Mouse (Mus musculus) stomach, postnatal 0 days (tissue): ENCODE data around the gene Srsf3. TPM values are rescaled to one million over a fixed set of nuclear protein-coding genes. Genes with fewer than 3 reads are reported as not detected.

Source experiments
- ATAC-seq: fragments of 200-750 bp; cut with Nextera tagmentation; 2 replicates; pipeline ENCODE4 v1.8.0; 2017; ENCODE audit not compliant: low FRiP score, low TSS enrichment
- DNase-seq: peaks from one replicate; pipeline ENCODE4 v3.0.0-alpha.2; 2016; ENCODE audit warnings: low spot score
- H3K27ac ChIP-seq: fragments of 300-500 bp; sonication (generic); replicated peaks from 2 replicates; pipeline ENCODE4 v1.5.1; 2014; ENCODE audit warnings: mild to moderate bottlenecking, control low read depth
- H3K27me3 ChIP-seq: fragments of 300-500 bp; sonication (generic); 2 replicates; pipeline ENCODE4 v1.6.1; 2014; ENCODE audit warnings: low read length; ENCODE audit not compliant: control insufficient read depth, insufficient read depth
- H3K36me3 ChIP-seq: fragments of 300-500 bp; sonication (generic); 2 replicates; pipeline ENCODE4 v1.6.1; 2014; ENCODE audit warnings: low read length, mixed read lengths; ENCODE audit not compliant: control insufficient read depth, insufficient read depth
- H3K4me1 ChIP-seq: fragments of 300-500 bp; sonication (generic); replicated peaks from 2 replicates; pipeline ENCODE4 v1.6.1; 2014; ENCODE audit warnings: antibody characterized with exemption; ENCODE audit not compliant: control insufficient read depth, insufficient read depth
- H3K4me2 ChIP-seq: fragments of 300-500 bp; sonication (generic); replicated peaks from 2 replicates; pipeline ENCODE4 v1.6.1; 2014; ENCODE audit warnings: low read depth, mild to moderate bottlenecking, control low read depth, moderate library complexity
- H3K4me3 ChIP-seq: fragments of 300-500 bp; sonication (generic); 2 replicates; pipeline ENCODE4 v1.5.1; 2014; ENCODE audit warnings: low read depth, low read length, control low read depth
- H3K9ac ChIP-seq: fragments of 300-500 bp; sonication (generic); 2 replicates; pipeline ENCODE4 v1.6.1; 2014; ENCODE audit warnings: mild to moderate bottlenecking, low read length, control low read depth, mixed read lengths
- H3K9me3 ChIP-seq: fragments of 300-500 bp; sonication (generic); 2 replicates; pipeline ENCODE4 v1.6.1; 2016; ENCODE audit warnings: low read length; ENCODE audit not compliant: control insufficient read depth
- CTCF ChIP-seq: IDR thresholded peaks from 2 replicates; pipeline ENCODE4 v1.5.1; 2016; ENCODE audit warnings: antibody characterized with exemption, low read depth, mild to moderate bottlenecking, moderate library complexity
- EP300 ChIP-seq: optimal IDR thresholded peaks from 2 replicates; pipeline ENCODE3; 2016; ENCODE audit warnings: antibody characterized with exemption
- WGBS: fragments of 180-500 bp; shearing (Covaris S2); extraction: QIAGEN DNeasy Blood & Tissue Kit; methylation state at CpG from one replicate; pipeline ENCODE4 v1.1.7; 2014; 5-methylcytosine and 5-hydroxymethylcytosine counted together
- polyA plus RNA-seq: library from polyadenylated mRNA; unstranded; fragments of >200 nt; fragmentation: Nextera tagmentation; extraction: Ambion mirVana; gene quantifications from 2 replicates; pipeline ENCODE4 v1.2.1, GENCODE M21; 2015

The Srsf3 gene
- polyA plus RNA-seq, 1 experiment from 2014 or later = 305 TPM

- DNase-seq = peak; percentile 69
- Histone ChIP-seq H3K9ac (peak overlapping the region; percentile 48), H3K36me3 (no peaks in the 10 kb centered on the region), H3K9me3 (no peaks in the 10 kb centered on the region), H3K4me3 (peak overlapping the region; percentile 29), H3K4me1 (peaks cover 3% of the 10 kb centered on the region), H3K4me2 (peak overlapping the region; percentile 60), H3K27ac (peak overlapping the region; percentile 49), H3K27me3 (no peaks in the 10 kb centered on the region)
- TF ChIP-seq CTCF = no peak
- peak; percentile 37 for TF ChIP-seq EP300
- ATAC-seq = peak; percentile 75
- 11% methylated on average over 25 of the region's 25 CpGs for WGBS
Measured at GRCm38 (mm10) chr17:29078519-29079383, 46.3 kb downstream of the Srsf3 start.

- Histone ChIP-seq H3K36me3 (no peaks in the 10 kb centered on the region), H3K4me2 (no peak overlapping the region), H3K27me3 (no peaks in the 10 kb centered on the region), H3K4me1 (peaks cover 3% of the 10 kb centered on the region), H3K9ac (0 out of 2 replicates have a peak overlapping the region, but pooled peaks have one; percentile 23), H3K27ac (peak overlapping the region; percentile 53), H3K4me3 (no peak overlapping the region), H3K9me3 (no peaks in the 10 kb centered on the region)
- DNase-seq (no peak), ATAC-seq (peak; percentile 48)
- TF ChIP-seq EP300 (no peak), CTCF (no peak)
- 14% methylated on average over 23 of the region's 23 CpGs for WGBS
Measured at GRCm38 (mm10) chr17:29080758-29081617, 48.6 kb downstream of the Srsf3 start.

GRCm38 (mm10) chr17:29081618-29082381 is 49.4 kb downstream of the Srsf3 start:
- DNase-seq = no peak
- Histone ChIP-seq H3K4me3 (no peak overlapping the region), H3K4me2 (peak overlapping the region; percentile 11), H3K27me3 (no peaks in the 10 kb centered on the region), H3K27ac (peak overlapping the region; percentile 13; the same call in 1 of the 2 replicates), H3K36me3 (no peaks in the 10 kb centered on the region), H3K9me3 (no peaks in the 10 kb centered on the region), H3K4me1 (peaks cover 3% of the 10 kb centered on the region), H3K9ac (no peak overlapping the region)
- 21% methylated on average over 21 of the region's 21 CpGs for WGBS
- TF ChIP-seq EP300 = no peak
- no peak for TF ChIP-seq CTCF
- ATAC-seq = no peak

GRCm38 (mm10) chr17:29083586-29083985 is 51.2 kb downstream of the Srsf3 start:
- no peak overlapping the region for H3K4me3 ChIP-seq
- DNase-seq (no peak), ATAC-seq (no peak)
- H3K4me2 ChIP-seq = no peak overlapping the region
- no peaks in the 10 kb centered on the region for H3K9me3 ChIP-seq
- H3K4me1 ChIP-seq = peaks cover 3% of the 10 kb centered on the region
- no peak for TF ChIP-seq CTCF
- TF ChIP-seq EP300 = no peak
- 83% methylated on average over 8 of the region's 8 CpGs for WGBS
- no peaks in the 10 kb centered on the region for H3K36me3 ChIP-seq
- no peak overlapping the region for H3K27ac ChIP-seq
- H3K9ac ChIP-seq = no peak overlapping the region
- H3K27me3 ChIP-seq = no peaks in the 10 kb centered on the region

GRCm38 (mm10) chr17:29084656-29085055 is 52.2 kb downstream of the Srsf3 start:
- no peaks in the 10 kb centered on the region for H3K9me3 ChIP-seq
- TF ChIP-seq CTCF (no peak), EP300 (no peak)
- no peak overlapping the region for H3K4me3 ChIP-seq
- H3K4me2 ChIP-seq = no peak overlapping the region
- no peaks in the 10 kb centered on the region for H3K27me3 ChIP-seq
- peaks cover 3% of the 10 kb centered on the region; the same call in 1 of the 2 replicates for H3K4me1 ChIP-seq
- no peak for DNase-seq
- ATAC-seq = no peak
- 81% methylated on average over 7 of the region's 7 CpGs for WGBS
- no peak overlapping the region for H3K9ac ChIP-seq
- H3K27ac ChIP-seq = no peak overlapping the region
- no peaks in the 10 kb centered on the region for H3K36me3 ChIP-seq
